Mouse (Mus musculus) granulocyte monocyte progenitor cell, adult 5-6 weeks (primary cell): ENCODE measurements around the gene Polr2b. TPM values are rescaled to one million over a fixed set of nuclear protein-coding genes. Genes with fewer than 3 reads are reported as not detected.

Experiments
- ATAC-seq: replicated peaks from 2 replicates; pipeline ENCODE4 v1.8.0; 2016; ENCODE audit warnings: mild to moderate bottlenecking, moderate TSS enrichment, inconsistent platforms; ENCODE audit not compliant: poor library complexity, severe bottlenecking
- total RNA-seq, 2 experiments: library from RNA; stranded (forward) in 1 of 2; stranded (reverse) in 1 of 2; fragments of 200-712, 200-1000 nt in 1 of 2; fragments of >200 nt in 1 of 2; fragmentation: Nextera tagmentation in 1 of 2; gene quantifications; 2 replicates each; pipeline ENCODE4 v1.2.3; 2014 to 2017

Gene Polr2b
- total RNA-seq, 2 experiments from 2014 or later: 71.7 to 136 TPM

- ATAC-seq: peak; percentile 98
Observed at GRCm38 (mm10) chr5:77292803-77293522, 17.0 kb upstream of the Polr2b start.

- ATAC-seq: peak; percentile 52
Observed at GRCm38 (mm10) chr5:77299486-77299885, 10.5 kb upstream of the Polr2b start.

- no peak for ATAC-seq
Observed at GRCm38 (mm10) chr5:77301296-77301903, 8.5 kb upstream of the Polr2b start.

- ATAC-seq: no peak
Observed at GRCm38 (mm10) chr5:77307821-77308553, 2.0 kb upstream of the Polr2b start.

GRCm38 (mm10) chr5:77309051-77309906 is 668 bp upstream of the Polr2b start:
- peak; percentile 31 for ATAC-seq

- no peak for ATAC-seq
Observed at GRCm38 (mm10) chr5:77314206-77314605, 4.3 kb downstream of the Polr2b start.

- ATAC-seq: no peak
Observed at GRCm38 (mm10) chr5:77314986-77315385, 5.0 kb downstream of the Polr2b start.

- ATAC-seq: no peak
Observed at GRCm38 (mm10) chr5:77324936-77325335, 15.0 kb downstream of the Polr2b start.

GRCm38 (mm10) chr5:77330154-77330553 is 20.2 kb downstream of the Polr2b start:
- peak; percentile 25; the same call in 1 of the 2 replicates for ATAC-seq

- ATAC-seq: no peak
Observed at GRCm38 (mm10) chr5:77340033-77340432, 30.1 kb downstream of the Polr2b start.

- no peak for ATAC-seq
Observed at GRCm38 (mm10) chr5:77348901-77349300, 39.0 kb downstream of the Polr2b start.

GRCm38 (mm10) chr5:77349971-77350658 is 40.2 kb downstream of the Polr2b start:
- no peak for ATAC-seq

GRCm38 (mm10) chr5:77351691-77352090 is 41.7 kb downstream of the Polr2b start:
- ATAC-seq: no peak

GRCm38 (mm10) chr5:77354361-77354787 is 44.4 kb downstream of the Polr2b start:
- ATAC-seq: peak; percentile 61

- no peak for ATAC-seq
Observed at GRCm38 (mm10) chr5:77355307-77356265, 45.6 kb downstream of the Polr2b start.

- peak; percentile 77 for ATAC-seq
Observed at GRCm38 (mm10) chr5:77357405-77358149, 47.6 kb downstream of the Polr2b start.

GRCm38 (mm10) chr5:77358347-77358746 is 48.4 kb downstream of the Polr2b start:
- ATAC-seq: peak; percentile 60

- ATAC-seq: no peak
Observed at GRCm38 (mm10) chr5:77359971-77360370, 50.0 kb downstream of the Polr2b start.
